In the genomic region with DNA sequence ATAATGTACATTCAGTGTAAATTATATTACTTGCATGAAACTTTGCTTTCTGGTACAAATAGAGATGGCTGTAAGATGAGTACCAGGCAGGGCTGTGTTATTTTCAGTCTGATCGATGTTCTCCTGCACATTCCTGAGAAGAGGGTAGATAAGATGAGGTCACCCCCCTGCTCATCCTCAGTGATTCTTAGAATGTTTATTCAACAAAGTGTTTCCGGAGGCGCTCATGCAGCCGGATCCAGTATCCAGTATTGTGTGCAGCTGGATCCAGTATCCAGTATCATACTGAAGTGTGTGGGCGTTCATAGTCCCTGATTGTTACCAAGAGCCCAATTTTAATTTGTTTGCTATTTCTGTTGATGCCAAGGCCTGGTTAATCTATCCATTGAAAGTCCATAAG, we compare ENCODE assay signal across 31 mouse cellular contexts.
DNase-seq lines count a peak whose midpoint lies in the region; ATAC-seq and TF ChIP-seq lines count a peak whose summit lies in the region.
"Had no signal": no experiment of that assay in that cellular context is flagged by ENCODE, and none has a peak within 500 bp of the region (broad histone marks: within the 10 kb centered on the region; RNA-seq: fewer than 3 reads in every experiment).

No protein-coding gene starts in this region.

- no peak overlapping the region for H3K4me3 ChIP-seq in embryonic facial prominence, embryonic 14.5 days (ENCODE audit: low read depth, low read length)
- H3K4me3 ChIP-seq in embryonic facial prominence, embryonic 10.5 days: no peak overlapping the region
- H3K4me3 ChIP-seq in kidney, embryonic 15.5 days (replicated peaks): no peak overlapping the region
- no peak overlapping the region for H3K4me3 ChIP-seq in lung, adult 2 months (replicated peaks; ENCODE audit: extremely low read depth, low read depth, low read length)
- H3K4me3 ChIP-seq: embryonic facial prominence, embryonic 12.5 days; erythroblast, embryonic 14.5 days; forebrain, embryonic 12.5 days; forebrain, embryonic 15.5 days; heart, embryonic 12.5 days; heart, embryonic 15.5 days; hindbrain, embryonic 10.5 days; hindbrain, embryonic 13.5 days had no signal

- H3K4me2 ChIP-seq in embryonic facial prominence, embryonic 14.5 days (ENCODE audit: low read depth, low read length): no peak overlapping the region
- no peak overlapping the region for H3K4me2 ChIP-seq in kidney, embryonic 15.5 days
- H3K4me2 ChIP-seq: embryonic facial prominence, embryonic 12.5 days; forebrain, embryonic 12.5 days; forebrain, embryonic 15.5 days; heart, embryonic 12.5 days; heart, embryonic 15.5 days; hindbrain, embryonic 13.5 days had no signal

- no peak for TF ChIP-seq POLR2A in lung, adult 2 months (IDR thresholded peaks at IDR 0.05; ENCODE audit: borderline replicate concordance, extremely low read depth, low read depth, low read length)

- H3K36me3 ChIP-seq in embryonic facial prominence, embryonic 14.5 days (ENCODE audit: control insufficient read depth, insufficient read depth, low read length): no peaks in the 10 kb centered on the region
- no peaks in the 10 kb centered on the region for H3K36me3 ChIP-seq in embryonic facial prominence, embryonic 10.5 days (replicated peaks)
- no peaks in the 10 kb centered on the region for H3K36me3 ChIP-seq in kidney, embryonic 15.5 days
- H3K36me3 ChIP-seq: embryonic facial prominence, embryonic 12.5 days; forebrain, embryonic 12.5 days; forebrain, embryonic 15.5 days; G1E; heart, embryonic 12.5 days; heart, embryonic 15.5 days; hindbrain, embryonic 10.5 days; hindbrain, embryonic 13.5 days had no signal

- WGBS in embryonic facial prominence, embryonic 14.5 days: 51% methylated on average over 5 of the region's 5 CpGs
- 61% methylated on average over 5 of the region's 5 CpGs for WGBS in embryonic facial prominence, embryonic 10.5 days
- WGBS in kidney, embryonic 15.5 days: 34% methylated on average over 5 of the region's 5 CpGs
- 47% methylated on average over 5 of the region's 5 CpGs for WGBS in lung, adult 2 months

- no peak overlapping the region for H3K9ac ChIP-seq in embryonic facial prominence, embryonic 14.5 days (ENCODE audit: low read depth, low read length)
- no peak overlapping the region for H3K9ac ChIP-seq in kidney, embryonic 15.5 days
- H3K9ac ChIP-seq: embryonic facial prominence, embryonic 12.5 days; forebrain, embryonic 12.5 days; forebrain, embryonic 15.5 days; heart, embryonic 12.5 days; heart, embryonic 15.5 days; hindbrain, embryonic 13.5 days had no signal

- H3K9me3 ChIP-seq in embryonic facial prominence, embryonic 14.5 days (ENCODE audit: control insufficient read depth, low read length): no peaks in the 10 kb centered on the region
- H3K9me3 ChIP-seq in embryonic facial prominence, embryonic 10.5 days: no peaks in the 10 kb centered on the region
- H3K9me3 ChIP-seq in kidney, embryonic 15.5 days (replicated peaks): no peaks in the 10 kb centered on the region
- H3K9me3 ChIP-seq: embryonic facial prominence, embryonic 12.5 days; forebrain, embryonic 12.5 days; forebrain, embryonic 15.5 days; heart, embryonic 15.5 days; hindbrain, embryonic 10.5 days; hindbrain, embryonic 13.5 days had no signal

- H3K27ac ChIP-seq in embryonic facial prominence, embryonic 14.5 days (replicated peaks; ENCODE audit: low read depth, low read length): no peak overlapping the region
- H3K27ac ChIP-seq in embryonic facial prominence, embryonic 10.5 days (replicated peaks): no peak overlapping the region
- H3K27ac ChIP-seq in kidney, embryonic 15.5 days: no peak overlapping the region
- H3K27ac ChIP-seq: embryonic facial prominence, embryonic 12.5 days; forebrain, embryonic 12.5 days; forebrain, embryonic 15.5 days; heart, embryonic 15.5 days; hindbrain, embryonic 10.5 days; hindbrain, embryonic 13.5 days had no signal

- DNase-seq in embryonic facial prominence, embryonic 14.5 days (ENCODE audit: low spot score): peak; percentile 41
- DNase-seq in embryonic facial prominence, embryonic 10.5 days (ENCODE audit: low spot score): no peak
- no peak for DNase-seq in kidney, postnatal 36 days
- peak; percentile 6 for DNase-seq in lung, postnatal 10 days
- no peak for DNase-seq in lung, adult 2 months
- DNase-seq in brain, adult 2 months (ENCODE audit: low read depth, low spot score): peak; percentile 19
- no peak for DNase-seq in spleen, postnatal 4 days (ENCODE audit: low spot score in 2 of 2)
- DNase-seq: adrenal gland, postnatal 10 days; adrenal gland, postnatal 36 days; B cell, adult 2 months; cerebellum, adult 11 months; cerebellum, adult 2 months; cerebellum, adult 9-11 months; cerebellum, postnatal 25 days; gastrocnemius, postnatal 25 days; heart, adult 18-20 months; heart, postnatal 10 days; heart, postnatal 36 days had no signal

- H3K27me3 ChIP-seq in embryonic facial prominence, embryonic 14.5 days (replicated peaks; ENCODE audit: control insufficient read depth, insufficient read depth, low read length): no peaks in the 10 kb centered on the region; the same call in 1 of the 2 replicates
- H3K27me3 ChIP-seq in embryonic facial prominence, embryonic 10.5 days (replicated peaks; ENCODE audit: low read depth, poor library complexity, severe bottlenecking): no peaks in the 10 kb centered on the region
- H3K27me3 ChIP-seq in kidney, embryonic 15.5 days: no peaks in the 10 kb centered on the region
- H3K27me3 ChIP-seq: CH12.LX; forebrain, embryonic 12.5 days; forebrain, embryonic 15.5 days; heart, embryonic 12.5 days; heart, embryonic 15.5 days; hindbrain, embryonic 13.5 days; Patski had no signal

- ATAC-seq in embryonic facial prominence, embryonic 14.5 days (ENCODE audit: low read depth): no peak
- ATAC-seq in kidney, embryonic 15.5 days (replicated peaks; ENCODE audit: low FRiP score): peak; percentile 36; the same call in 1 of the 2 replicates
- ATAC-seq: forebrain, embryonic 15.5 days; hindbrain, embryonic 16.5 days; Patski had no signal

- no peak for TF ChIP-seq CTCF in lung, adult 2 months (IDR thresholded peaks at IDR 0.05; ENCODE audit: insufficient read depth, low read length)

- H3K4me1 ChIP-seq in embryonic facial prominence, embryonic 14.5 days (ENCODE audit: control insufficient read depth, insufficient read depth, low read length): no peaks in the 10 kb centered on the region
- no peaks in the 10 kb centered on the region for H3K4me1 ChIP-seq in embryonic facial prominence, embryonic 10.5 days
- H3K4me1 ChIP-seq in kidney, embryonic 15.5 days: 0 out of 2 replicates have a peak, but pooled peaks cover 4% of the 10 kb centered on the region
- no peaks in the 10 kb centered on the region for H3K4me1 ChIP-seq in lung, adult 2 months (ENCODE audit: control insufficient read depth, insufficient read depth, low read length)
- H3K4me1 ChIP-seq: forebrain, embryonic 12.5 days; forebrain, embryonic 15.5 days; hindbrain, embryonic 10.5 days; hindbrain, embryonic 13.5 days had no signal

Comparison
In these comparisons a context has a peak if more than half of its experiments do, and no peak if none do; other contexts are left out.
1. DNase-seq: peak in embryonic facial prominence, embryonic 14.5 days (single experiment), lung, postnatal 10 days (single experiment) and brain, adult 2 months (single experiment); none in embryonic facial prominence, embryonic 10.5 days (single experiment), kidney, postnatal 36 days (0 of 2), lung, adult 2 months (single experiment) and spleen, postnatal 4 days (0 of 2).